Mouse (Mus musculus): ENCODE measurements around the gene Fam71a. TPM values are rescaled to one million over a fixed set of nuclear protein-coding genes. Genes with fewer than 3 reads are reported as not detected.

The Fam71a gene
- polyA plus RNA-seq, 1 experiment, result not detected

GRCm38 (mm10) chr1:191114868-191115267 is 49.7 kb downstream of the Fam71a start:
- Histone ChIP-seq H3K79me3 (ENCODE audit: low read depth) (no peaks in the 10 kb centered on the region), H3K27me3 (ENCODE audit: control insufficient read depth, insufficient read depth, insufficient read length) (no peaks in the 10 kb centered on the region), H3K4me3 (ENCODE audit: insufficient read depth, poor library complexity, severe bottlenecking) (no peak overlapping the region), H3K79me2 (ENCODE audit: control insufficient read depth, insufficient read depth) (no peaks in the 10 kb centered on the region), H3ac (ENCODE audit: control insufficient read depth, insufficient read length, low read depth) (no peak overlapping the region), H3K36me3 (ENCODE audit: control insufficient read depth, insufficient read depth) (no peaks in the 10 kb centered on the region)
- TF ChIP-seq FOSL1 (IDR thresholded peaks at IDR 0.05; ENCODE audit: insufficient read depth, low read length, poor library complexity, severe bottlenecking) (no peak), USF1 (IDR thresholded peaks at IDR 0.05; ENCODE audit: low read depth) (no peak), MAX (IDR thresholded peaks at IDR 0.05) (no peak), MYOD1 (IDR thresholded peaks at IDR 0.05; ENCODE audit: control insufficient read depth, insufficient read length, low read depth) (no peak), CTCF (IDR thresholded peaks at IDR 0.05; ENCODE audit: control insufficient read depth, insufficient read depth, insufficient read length) (no peak), CEBPB (IDR thresholded peaks at IDR 0.05; ENCODE audit: low read depth) (no peak), MYOG (IDR thresholded peaks at IDR 0.05; ENCODE audit: control insufficient read depth, extremely low read depth, insufficient read length) (no peak)

Other genes starting within 250 kb of the Fam71a start
- 14.2 TPM for gene Angel2, start 239.7 kb downstream of the Fam71a start, polyA plus RNA-seq (2012; fragmentation: generic; extraction: Trizol)
- 15.6 TPM for gene Vash2, start 185.5 kb downstream of the Fam71a start, polyA plus RNA-seq (2012; fragmentation: generic; extraction: Trizol)
- gene Flvcr1, start 138.7 kb downstream of the Fam71a start, polyA plus RNA-seq (2012; fragmentation: generic; extraction: Trizol), result 7.0 TPM
- not detected for gene Spata45, start 128.2 kb downstream of the Fam71a start, polyA plus RNA-seq (2012; fragmentation: generic; extraction: Trizol)
- 6.1 TPM for gene Tatdn3, start 101.9 kb downstream of the Fam71a start, polyA plus RNA-seq (2012; fragmentation: generic; extraction: Trizol)
- 9.4 TPM for gene Nsl1, start 101.8 kb downstream of the Fam71a start, polyA plus RNA-seq (2012; fragmentation: generic; extraction: Trizol)
- 0.78 TPM for gene Batf3, start 67.0 kb downstream of the Fam71a start, polyA plus RNA-seq (2012; fragmentation: generic; extraction: Trizol)
- gene Atf3, start 53.2 kb upstream of the Fam71a start, polyA plus RNA-seq (2012; fragmentation: generic; extraction: Trizol), result 1.4 TPM
- gene Nenf, start 153.4 kb upstream of the Fam71a start, polyA plus RNA-seq (2012; fragmentation: generic; extraction: Trizol), result 98.5 TPM
- gene Tmem206, start 161.1 kb upstream of the Fam71a start, polyA plus RNA-seq (2012; fragmentation: generic; extraction: Trizol), result 9.8 TPM
- 21.5 TPM for gene Ppp2r5a, start 238.5 kb upstream of the Fam71a start, polyA plus RNA-seq (2012; fragmentation: generic; extraction: Trizol)